Mouse (Mus musculus): ENCODE measurements around the gene F9. TPM values are rescaled to one million over a fixed set of nuclear protein-coding genes. Genes with fewer than 3 reads are reported as not detected.

Gene F9
- polyA plus RNA-seq, 1 experiment from 2014 or later = not detected

- Histone ChIP-seq H3K9me3 (replicated peaks; ENCODE audit: control insufficient read depth, low read length) (no peaks in the 10 kb centered on the region), H3K4me3 (ENCODE audit: low read depth, low read length) (no peak overlapping the region), H3K27me3 (ENCODE audit: control insufficient read depth, insufficient read depth, low read length) (no peaks in the 10 kb centered on the region), H3K9ac (ENCODE audit: low read depth, low read length) (no peak overlapping the region), H3K36me3 (ENCODE audit: control insufficient read depth, insufficient read depth, low read length) (no peaks in the 10 kb centered on the region), H3K4me1 (ENCODE audit: control insufficient read depth, insufficient read depth, low read length) (no peaks in the 10 kb centered on the region), H3K27ac (ENCODE audit: low read depth, low read length) (no peak overlapping the region), H3K4me2 (no peak overlapping the region)
- WGBS (ENCODE audit: insufficient replicate concordance) = 86% methylated on average over 1 of the region's 1 CpGs
- ATAC-seq (replicated peaks; ENCODE audit: insufficient number of reproducible peaks, low FRiP score, low TSS enrichment) = no peak
Observed at GRCm38 (mm10) chrX:60054745-60055144, 55.5 kb downstream of the F9 start.

DNA sequence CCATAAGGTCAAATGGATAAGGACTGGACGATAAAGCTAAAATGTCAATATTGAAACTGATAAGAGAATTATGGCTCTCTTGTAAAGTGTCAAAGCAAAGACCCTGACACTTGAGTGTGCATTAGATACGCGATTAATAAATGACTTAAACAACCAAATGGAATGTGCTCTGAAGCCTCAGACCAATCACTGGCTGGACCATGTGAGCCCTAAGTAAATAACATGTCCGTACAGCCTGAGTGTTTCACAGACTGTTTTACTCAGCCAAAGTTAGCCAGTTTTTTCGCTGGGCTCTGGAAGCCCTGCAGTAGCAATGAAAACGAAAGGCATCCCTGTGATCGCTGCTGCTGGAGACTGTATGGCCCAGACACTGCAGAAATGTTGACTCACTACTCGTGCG is 55.9 kb downstream of the F9 start:
- ATAC-seq (replicated peaks; ENCODE audit: insufficient number of reproducible peaks, low FRiP score, low TSS enrichment) = no peak
- WGBS (ENCODE audit: insufficient replicate concordance) = 71% methylated on average over 9 of the region's 9 CpGs

GRCm38 (mm10) chrX:60075359-60075758 is 76.1 kb downstream of the F9 start:
- no peaks in the 10 kb centered on the region for H3K36me3 ChIP-seq (ENCODE audit: control insufficient read depth, insufficient read depth, low read length)
- 89% methylated on average over 1 of the region's 1 CpGs for WGBS (ENCODE audit: insufficient replicate concordance)
- no peaks in the 10 kb centered on the region for H3K27me3 ChIP-seq (ENCODE audit: control insufficient read depth, insufficient read depth, low read length)
- no peaks in the 10 kb centered on the region for H3K4me1 ChIP-seq (ENCODE audit: control insufficient read depth, insufficient read depth, low read length)
- H3K4me2 ChIP-seq = no peak overlapping the region
- H3K9ac ChIP-seq (ENCODE audit: low read depth, low read length) = no peak overlapping the region
- no peak overlapping the region for H3K4me3 ChIP-seq (ENCODE audit: low read depth, low read length)
- no peak overlapping the region for H3K27ac ChIP-seq (ENCODE audit: low read depth, low read length)
- no peak for ATAC-seq (replicated peaks; ENCODE audit: insufficient number of reproducible peaks, low FRiP score, low TSS enrichment)
- no peaks in the 10 kb centered on the region for H3K9me3 ChIP-seq (replicated peaks; ENCODE audit: control insufficient read depth, low read length)

More for the DNA sequence above, 55.9 kb downstream of the F9 start:
- Histone ChIP-seq H3K36me3 (ENCODE audit: control insufficient read depth, insufficient read depth, low read length) (no peaks in the 10 kb centered on the region), H3K27ac (ENCODE audit: low read depth, low read length) (no peak overlapping the region), H3K27me3 (ENCODE audit: control insufficient read depth, insufficient read depth, low read length) (no peaks in the 10 kb centered on the region), H3K4me1 (ENCODE audit: control insufficient read depth, insufficient read depth, low read length) (no peaks in the 10 kb centered on the region), H3K4me2 (no peak overlapping the region), H3K4me3 (ENCODE audit: low read depth, low read length) (no peak overlapping the region), H3K9me3 (replicated peaks; ENCODE audit: control insufficient read depth, low read length) (no peaks in the 10 kb centered on the region), H3K9ac (ENCODE audit: low read depth, low read length) (no peak overlapping the region)

Other genes with a start within 250 kb of the F9 start
- 0.04 and 0.07 TPM in 2 replicates for gene Mcf2, start 179.6 kb downstream of the F9 start, polyA plus RNA-seq (2014; fragmentation: Nextera tagmentation; extraction: Ambion mirVana)

Data from heart, embryonic 11.5 days (tissue).